In genomic region chr16:48419035-48419434, GRCm38 (mm10) we compare ENCODE assay signal across 25 mouse cellular contexts. TPM values are rescaled to one million over a fixed set of nuclear protein-coding genes. Genes with fewer than 3 reads are reported as not detected.
DNase-seq lines count a peak whose midpoint lies in the region; ATAC-seq and TF ChIP-seq lines count a peak whose summit lies in the region.
"Had no signal": no experiment of that assay in that cellular context is flagged by ENCODE, and none has a peak within 500 bp of the region (broad histone marks: within the 10 kb centered on the region; RNA-seq: fewer than 3 reads in every experiment).

No protein-coding gene starts in this region.

- no peak for DNase-seq in layer of hippocampus, adult 11-12 months (ENCODE audit: low spot score)
- no peak for DNase-seq in yolk sac, embryonic 10.5 days (ENCODE audit: low spot score)
- DNase-seq: adrenal gland, adult 2 months; adrenal gland, postnatal 10 days; adrenal gland, postnatal 36 days; cerebellum, adult 11-12 months; cerebellum, adult 2 months; cerebellum, adult 9-10 months; cerebellum, postnatal 10 days; cerebellum, postnatal 25 days; embryo, embryonic 11 days had no signal

- H3K27me3 ChIP-seq in small intestine, adult 2 months (ENCODE audit: control insufficient read depth, insufficient read depth, low read length): no peaks in the 10 kb centered on the region
- H3K27me3 ChIP-seq: embryonic facial prominence, embryonic 13.5 days; embryonic facial prominence, embryonic 15.5 days; forebrain, embryonic 12.5 days had no signal

- TF ChIP-seq CTCF in small intestine, adult 2 months (IDR thresholded peaks at IDR 0.05; ENCODE audit: extremely low read depth, insufficient read length, insufficient replicate concordance, low read depth, low read length): no peak

- peak overlapping the region; percentile 57; the same call in 1 of the 2 replicates for H3K27ac ChIP-seq in small intestine, adult 2 months (ENCODE audit: insufficient read depth, low read depth, low read length)
- H3K27ac ChIP-seq: embryonic facial prominence, embryonic 13.5 days; embryonic facial prominence, embryonic 15.5 days; forebrain, embryonic 10.5 days; forebrain, embryonic 12.5 days had no signal

- no peaks in the 10 kb centered on the region for H3K36me3 ChIP-seq in small intestine, adult 2 months (ENCODE audit: control insufficient read depth, insufficient read depth, low read length)
- H3K36me3 ChIP-seq: embryonic facial prominence, embryonic 13.5 days; embryonic facial prominence, embryonic 15.5 days; forebrain, embryonic 10.5 days; forebrain, embryonic 12.5 days had no signal

- no peak overlapping the region for H3K4me3 ChIP-seq in small intestine, adult 2 months (ENCODE audit: low read depth, low read length)
- H3K4me3 ChIP-seq: embryonic facial prominence, embryonic 13.5 days; embryonic facial prominence, embryonic 15.5 days; erythroblast, embryonic 14.5 days; forebrain, embryonic 10.5 days; forebrain, embryonic 12.5 days had no signal

- 36% methylated on average over 2 of the region's 2 CpGs for WGBS in small intestine, adult 2 months

- peaks cover 8% of the 10 kb centered on the region; the same call in 1 of the 2 replicates for H3K4me1 ChIP-seq in small intestine, adult 2 months (ENCODE audit: control insufficient read depth, insufficient read depth, insufficient read length, low read length)
- H3K4me1 ChIP-seq: embryonic facial prominence, embryonic 13.5 days; embryonic facial prominence, embryonic 15.5 days; forebrain, embryonic 10.5 days; forebrain, embryonic 12.5 days had no signal

- peak; percentile 95 for ATAC-seq in common myeloid progenitor, adult 5-6 weeks (replicated peaks; ENCODE audit: low read depth, poor library complexity, severe bottlenecking)
- ATAC-seq in hematopoietic stem cell, adult 5-6 weeks (replicated peaks in 1 of 2; ENCODE audit: insufficient read depth in 1 of 2, low FRiP score in 2 of 2, low TSS enrichment in 1 of 2, low read depth in 1 of 2, poor library complexity in 2 of 2, severe bottlenecking in 2 of 2): peak; percentile 95 to 98
- ATAC-seq: forebrain, embryonic 14.5 days had no signal

- no peak for TF ChIP-seq POLR2A in small intestine, adult 2 months (IDR thresholded peaks at IDR 0.05; ENCODE audit: low read depth, low read length)

RNA-seq across cellular contexts. Expression of gene Gm5485, which starts 6.8 kb away (rescaled TPM):
- not detected in 2 replicates for total RNA-seq in common myeloid progenitor, adult 5-6 weeks (2017)
- total RNA-seq in hematopoietic stem cell, adult 5-6 weeks (2017): not detected in 2 replicates
- polyA plus RNA-seq in small intestine, adult 2 months (2012; rRNA removed): 13.4 and 33.9 TPM in 2 replicates
- total RNA-seq: adrenal gland, adult 2 months; adrenal gland, postnatal 10 days; adrenal gland, postnatal 36 days; ES-E14; MEL had no signal
- polyA plus RNA-seq: adrenal gland, adult 2 months; C2C12; embryonic facial prominence, embryonic 11.5 days; embryonic facial prominence, embryonic 13.5 days; embryonic facial prominence, embryonic 15.5 days; erythroblast, embryonic 14.5 days; forebrain, embryonic 10.5 days; forebrain, embryonic 12.5 days; forebrain, embryonic 14.5 days; forebrain, embryonic 16.5 days had no signal

RNA-seq across cellular contexts. Expression of gene Morc1, which starts 12.0 kb away (rescaled TPM):
- not detected in 2 replicates for total RNA-seq in common myeloid progenitor, adult 5-6 weeks (2017)
- not detected in 2 replicates for total RNA-seq in hematopoietic stem cell, adult 5-6 weeks (2017)
- 0.04 TPM in 1 of 2 replicates, not detected in the other for polyA plus RNA-seq in small intestine, adult 2 months (2012; rRNA removed)
- total RNA-seq: adrenal gland, adult 2 months; adrenal gland, postnatal 10 days; adrenal gland, postnatal 36 days; MEL had no signal
- polyA plus RNA-seq: adrenal gland, adult 2 months; C2C12; cerebellum, adult 2 months; embryonic facial prominence, embryonic 11.5 days; embryonic facial prominence, embryonic 13.5 days; erythroblast, embryonic 14.5 days; forebrain, embryonic 10.5 days; forebrain, embryonic 12.5 days had no signal
